Mouse (Mus musculus) cerebellum, postnatal 4 days (tissue): ENCODE measurements around the gene Slc51a.

Experiments
- DNase-seq, 2 experiments: peaks; one replicate each; pipeline ENCODE4 v3.0.0; 2022; ENCODE audit warnings: low spot score in 2 of 2, mixed read lengths in 1 of 2

Slc51a gene

GRCm38 (mm10) chr16:32431926-32432325 is 55.8 kb downstream of the Slc51a start:
- no peak for DNase-seq

GRCm38 (mm10) chr16:32431047-32431591 is 56.6 kb downstream of the Slc51a start:
- no peak for DNase-seq

GRCm38 (mm10) chr16:32430474-32431046 is 57.1 kb downstream of the Slc51a start, which contains the start of gene Pcyt1a:
TSS of gene Pcyt1a (plus strand) at chr16:32430921.
- DNase-seq: peak; percentile 81 to 91

GRCm38 (mm10) chr16:32427506-32427905 is 60.2 kb downstream of the Slc51a start:
- no peak for DNase-seq
